Mouse (Mus musculus) midbrain, embryonic 16.5 days (tissue): ENCODE results near the gene Ldlr. TPM values are rescaled to one million over a fixed set of nuclear protein-coding genes. Genes with fewer than 3 reads are reported as not detected.
"Not testable (repeated sequence)": the region's sequence is repeated elsewhere in the genome, so short reads cannot be mapped to it uniquely, and the experiment has no call there.

ENCODE experiments used
- ATAC-seq: fragments of 200-750 bp; cut with Nextera tagmentation; 2 replicates; pipeline ENCODE4 v1.8.0; 2017; ENCODE audit warnings: moderate TSS enrichment
- H3K27ac ChIP-seq: fragments of 300-500 bp; sonication (generic); 2 replicates; pipeline ENCODE4 v1.5.1; 2014; ENCODE audit warnings: mild to moderate bottlenecking, low read length, mixed read lengths
- H3K27me3 ChIP-seq: fragments of 300-500 bp; sonication (generic); 2 replicates; pipeline ENCODE4 v1.6.1; 2014; ENCODE audit warnings: low read depth, low read length, mixed read lengths; ENCODE audit not compliant: control insufficient read depth, insufficient read depth
- H3K36me3 ChIP-seq: fragments of 300-500 bp; sonication (generic); 2 replicates; pipeline ENCODE4 v1.6.1; 2014; ENCODE audit warnings: mild to moderate bottlenecking, low read length, moderate library complexity, mixed read lengths; ENCODE audit not compliant: control insufficient read depth, insufficient read depth
- H3K4me1 ChIP-seq: fragments of 300-500 bp; sonication (generic); 2 replicates; pipeline ENCODE4 v1.6.1; 2014; ENCODE audit warnings: mild to moderate bottlenecking, low read length, mixed read lengths; ENCODE audit not compliant: control insufficient read depth, insufficient read depth
- H3K4me2 ChIP-seq: fragments of 300-500 bp; sonication (generic); 2 replicates; pipeline ENCODE4 v1.6.1; 2014; ENCODE audit warnings: mild to moderate bottlenecking, low read length, mixed read lengths
- H3K4me3 ChIP-seq: fragments of 300-500 bp; sonication (generic); 2 replicates; pipeline ENCODE4 v1.5.1; 2014; ENCODE audit warnings: low read depth, mild to moderate bottlenecking, low read length, moderate library complexity, mixed read lengths
- H3K9ac ChIP-seq: fragments of 300-500 bp; sonication (generic); 2 replicates; pipeline ENCODE4 v1.6.1; 2014; ENCODE audit warnings: low read depth, low read length, mixed read lengths
- H3K9me3 ChIP-seq: fragments of 300-500 bp; sonication (generic); replicated peaks from 2 replicates; pipeline ENCODE4 v1.6.1; 2014; ENCODE audit warnings: mild to moderate bottlenecking, low read length, mixed read lengths; ENCODE audit not compliant: control insufficient read depth, poor library complexity, severe bottlenecking
- WGBS: fragments of 180-500 bp; shearing (Covaris S2); extraction: QIAGEN DNeasy Blood & Tissue Kit; methylation state at CpG from one replicate; pipeline ENCODE4 v1.1.7; 2014; 5-methylcytosine and 5-hydroxymethylcytosine counted together
- polyA plus RNA-seq: library from polyadenylated mRNA; unstranded; fragments of >200 nt; fragmentation: Nextera tagmentation; extraction: Ambion mirVana; gene quantifications from 2 replicates; pipeline ENCODE4 v1.2.1, GENCODE M21; 2015

Ldlr gene
- polyA plus RNA-seq, 1 experiment from 2014 or later, result 17.2 TPM

GRCm38 (mm10) chr9:21768511-21769411 lies 45.5 kb downstream of the Ldlr start:
- 54% methylated on average over 13 of the region's 13 CpGs for WGBS
- Histone ChIP-seq H3K4me2 (no peak overlapping the region), H3K27ac (no peak overlapping the region), H3K36me3 (no peaks in the 10 kb centered on the region), H3K4me1 (peaks cover 3% of the 10 kb centered on the region; the same call in 1 of the 2 replicates), H3K4me3 (no peak overlapping the region), H3K9me3 (no peaks in the 10 kb centered on the region), H3K9ac (no peak overlapping the region), H3K27me3 (no peaks in the 10 kb centered on the region)
- ATAC-seq, result no peak

GRCm38 (mm10) chr9:21769558-21770183 lies 46.4 kb downstream of the Ldlr start:
- WGBS, result 80% methylated on average over 26 of the region's 26 CpGs
- H3K27ac ChIP-seq, result no peak overlapping the region
- no peaks in the 10 kb centered on the region for H3K36me3 ChIP-seq
- no peak overlapping the region for H3K4me2 ChIP-seq
- peaks cover 3% of the 10 kb centered on the region; the same call in 1 of the 2 replicates for H3K4me1 ChIP-seq
- H3K27me3 ChIP-seq, result no peaks in the 10 kb centered on the region
- H3K9ac ChIP-seq, result no peak overlapping the region
- H3K9me3 ChIP-seq, result no peaks in the 10 kb centered on the region
- H3K4me3 ChIP-seq, result no peak overlapping the region
- no peak for ATAC-seq

- H3K9ac ChIP-seq, H3K27me3 ChIP-seq, H3K36me3 ChIP-seq, H3K4me3 ChIP-seq, ATAC-seq, H3K27ac ChIP-seq, H3K4me1 ChIP-seq, H3K9me3 ChIP-seq, H3K4me2 ChIP-seq: not testable (repeated sequence)
- 89% methylated on average over 5 of the region's 5 CpGs for WGBS
Measured at GRCm38 (mm10) chr9:21773396-21773795, 50.1 kb downstream of the Ldlr start.

GRCm38 (mm10) chr9:21774353-21774752 lies 51.1 kb downstream of the Ldlr start:
- WGBS, result 92% methylated on average over 16 of the region's 16 CpGs

GRCm38 (mm10) chr9:21777726-21778125 lies 54.4 kb downstream of the Ldlr start:
- H3K4me1 ChIP-seq, result no peaks in the 10 kb centered on the region
- 94% methylated on average over 3 of the region's 3 CpGs for WGBS

More at GRCm38 (mm10) chr9:21774353-21774752, 51.1 kb downstream of the Ldlr start:
- Histone ChIP-seq H3K9ac (no peak overlapping the region), H3K27me3 (no peaks in the 10 kb centered on the region), H3K9me3 (no peaks in the 10 kb centered on the region), H3K4me1 (no peaks in the 10 kb centered on the region), H3K4me2 (no peak overlapping the region), H3K27ac (no peak overlapping the region), H3K36me3 (no peaks in the 10 kb centered on the region), H3K4me3 (no peak overlapping the region)
- ATAC-seq, result no peak

GRCm38 (mm10) chr9:21781657-21782468 lies 58.6 kb downstream of the Ldlr start:
- no peaks in the 10 kb centered on the region for H3K4me1 ChIP-seq
- H3K4me2 ChIP-seq, result no peak overlapping the region
- H3K9me3 ChIP-seq, result no peaks in the 10 kb centered on the region
- no peak overlapping the region for H3K4me3 ChIP-seq
- no peaks in the 10 kb centered on the region for H3K36me3 ChIP-seq
- ATAC-seq, result no peak
- no peaks in the 10 kb centered on the region for H3K27me3 ChIP-seq
- no peak overlapping the region for H3K27ac ChIP-seq
- 87% methylated on average over 15 of the region's 15 CpGs for WGBS
- H3K9ac ChIP-seq, result no peak overlapping the region

More at GRCm38 (mm10) chr9:21777726-21778125, 54.4 kb downstream of the Ldlr start:
- ATAC-seq, result no peak
- Histone ChIP-seq H3K9ac (no peak overlapping the region), H3K27me3 (no peaks in the 10 kb centered on the region), H3K36me3 (no peaks in the 10 kb centered on the region), H3K4me2 (no peak overlapping the region), H3K27ac (no peak overlapping the region), H3K4me3 (no peak overlapping the region), H3K9me3 (no peaks in the 10 kb centered on the region)

- H3K9me3 ChIP-seq, result no peaks in the 10 kb centered on the region
- no peak overlapping the region for H3K27ac ChIP-seq
- H3K4me1 ChIP-seq, result no peaks in the 10 kb centered on the region
- WGBS, result 90% methylated on average over 7 of the region's 7 CpGs
- no peaks in the 10 kb centered on the region for H3K27me3 ChIP-seq
- no peak overlapping the region for H3K4me3 ChIP-seq
- ATAC-seq, result no peak
- no peak overlapping the region for H3K9ac ChIP-seq
- no peak overlapping the region for H3K4me2 ChIP-seq
- no peaks in the 10 kb centered on the region for H3K36me3 ChIP-seq
Measured at GRCm38 (mm10) chr9:21784517-21785307, 61.4 kb downstream of the Ldlr start.

- ATAC-seq, H3K9me3 ChIP-seq, H3K4me3 ChIP-seq, H3K4me2 ChIP-seq, H3K27me3 ChIP-seq, H3K4me1 ChIP-seq, H3K9ac ChIP-seq, H3K36me3 ChIP-seq, H3K27ac ChIP-seq: not testable (repeated sequence)
- 82% methylated on average over 1 of the region's 2 CpGs for WGBS
Measured at GRCm38 (mm10) chr9:21786309-21786708, 63.0 kb downstream of the Ldlr start.
